Mouse (Mus musculus): ENCODE results near the gene Map2k6.

DNA sequence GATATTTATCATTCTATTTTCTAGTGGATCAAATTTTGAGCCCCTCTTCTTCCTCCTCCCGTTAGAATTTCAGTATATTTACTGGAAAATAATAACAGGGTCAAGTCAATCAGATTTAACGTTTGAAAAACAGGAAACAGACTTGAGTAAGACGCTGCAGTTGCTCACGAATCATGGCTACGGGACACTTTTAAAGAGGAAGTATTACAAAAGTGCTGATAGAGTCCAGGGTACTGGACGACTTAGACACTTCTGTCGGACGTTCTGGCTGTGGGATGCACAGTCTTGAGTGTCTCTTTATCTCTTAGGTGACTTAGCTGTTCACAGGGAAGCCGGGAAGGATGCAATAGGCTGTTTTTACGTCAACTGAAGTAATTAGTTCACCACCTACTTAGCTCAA, 139.3 kb downstream of the Map2k6 start:
- TF ChIP-seq CTCF (IDR thresholded peaks at IDR 0.05 in 2 of 3, conservative IDR thresholded peaks at IDR 0.05 in 1 of 3; ENCODE audit: control insufficient read depth in 1 of 3, insufficient read depth in 1 of 3, low read depth in 2 of 3, low read length in 3 of 3, poor library complexity in 1 of 3, severe bottlenecking in 1 of 3) (no peak; a peak in 1 of 6 replicates), POLR2A (IDR thresholded peaks at IDR 0.05; ENCODE audit: control insufficient read depth in 1 of 2, insufficient read depth in 1 of 2, low read depth in 1 of 2, low read length in 2 of 2, poor library complexity in 1 of 2) (no peak), GATA1 (IDR thresholded peaks at IDR 0.05; ENCODE audit: low read depth, low read length) (0 out of 2 replicates have a peak, but pooled peaks have one; percentile 44), MAFK (IDR thresholded peaks at IDR 0.05; ENCODE audit: borderline replicate concordance, low read depth, low read length) (no peak), EP300 (IDR thresholded peaks at IDR 0.05; ENCODE audit: low read depth in 1 of 2, low read length in 2 of 2) (peak in 1 of 2 experiments; percentile 55; a peak in 2 of 4 replicates), NELFE (IDR thresholded peaks at IDR 0.05; ENCODE audit: low read depth, low read length) (no peak), E2F4 (IDR thresholded peaks at IDR 0.05; ENCODE audit: borderline replicate concordance, low read depth, low read length) (no peak), POLR2AphosphoS2 (IDR thresholded peaks at IDR 0.05; ENCODE audit: low read length) (no peak), USF1 (IDR thresholded peaks at IDR 0.05; ENCODE audit: low read depth, low read length) (no peak), ZKSCAN1 (IDR thresholded peaks at IDR 0.05; ENCODE audit: low read depth, low read length) (no peak), MAZ (IDR thresholded peaks at IDR 0.05; ENCODE audit: low read depth, low read length) (peak; percentile 44; the same call in 1 of the 2 replicates), HCFC1 (IDR thresholded peaks at IDR 0.05; ENCODE audit: low read depth, low read length) (0 out of 2 replicates have a peak, but pooled peaks have one; percentile 15), CHD2 (IDR thresholded peaks at IDR 0.05; ENCODE audit: low read length) (no peak), KAT2A (conservative IDR thresholded peaks at IDR 0.05; ENCODE audit: low read depth, low read length) (no peak)

All from MEL (cell line).